Comparison of ENCODE assay signal across 22 mouse cellular contexts in the genomic region with DNA sequence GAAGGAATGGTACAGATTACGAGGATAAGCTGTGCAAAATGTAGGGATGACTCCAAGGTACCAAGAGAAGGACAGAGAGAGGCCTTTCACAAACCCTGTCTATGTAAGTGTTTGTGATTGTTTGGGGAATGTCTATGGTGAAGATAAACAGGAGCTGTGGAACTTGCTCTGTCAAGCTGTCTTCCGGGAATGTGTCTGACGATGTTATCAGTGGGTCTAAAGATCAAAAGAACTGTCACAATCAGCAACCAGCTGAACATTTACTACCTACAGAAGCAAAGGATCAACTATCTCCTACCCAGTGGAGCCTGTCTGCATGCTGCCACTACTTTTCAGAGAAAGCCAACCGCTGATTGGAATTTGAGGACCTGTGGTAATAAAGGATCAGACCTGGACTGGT.
DNase-seq lines count a peak whose midpoint lies in the region; ATAC-seq and TF ChIP-seq lines count a peak whose summit lies in the region.
"Had no signal": no experiment of that assay in that cellular context is flagged by ENCODE, and none has a peak within 500 bp of the region (broad histone marks: within the 10 kb centered on the region; RNA-seq: fewer than 3 reads in every experiment).

No protein-coding gene starts in this region.

- no peak overlapping the region for H3K9ac ChIP-seq in liver, embryonic 12.5 days
- no peak overlapping the region for H3K9ac ChIP-seq in liver, embryonic 11.5 days (ENCODE audit: low read depth, low read length)
- no peak overlapping the region for H3K9ac ChIP-seq in intestine, embryonic 15.5 days
- H3K9ac ChIP-seq in intestine, postnatal 0 days (ENCODE audit: low read depth, low read length) = no peak overlapping the region
- no peak overlapping the region for H3K9ac ChIP-seq in liver, embryonic 16.5 days (ENCODE audit: low read depth, low read length)
- H3K9ac ChIP-seq in hindbrain, embryonic 11.5 days (ENCODE audit: low read depth, low read length) = no peak overlapping the region
- H3K9ac ChIP-seq: embryonic facial prominence, embryonic 15.5 days; heart, embryonic 15.5 days; hindbrain, embryonic 14.5 days had no signal

- ATAC-seq in liver, embryonic 12.5 days = peak; percentile 57
- no peak for ATAC-seq in liver, embryonic 11.5 days (replicated peaks; ENCODE audit: low FRiP score)
- ATAC-seq in intestine, embryonic 15.5 days = peak; percentile 47; the same call in 1 of the 2 replicates
- ATAC-seq in intestine, postnatal 0 days = peak; percentile 95
- peak; percentile 87 for ATAC-seq in liver, embryonic 16.5 days (ENCODE audit: low read depth)
- no peak for ATAC-seq in hindbrain, embryonic 11.5 days (ENCODE audit: low FRiP score)
- ATAC-seq: forebrain, embryonic 14.5 days had no signal

- H3K27ac ChIP-seq in liver, embryonic 12.5 days = no peak overlapping the region
- H3K27ac ChIP-seq in liver, embryonic 11.5 days (ENCODE audit: low read depth, low read length) = no peak overlapping the region
- H3K27ac ChIP-seq in intestine, embryonic 15.5 days = no peak overlapping the region
- peak overlapping the region; percentile 21; the same call in 1 of the 2 replicates for H3K27ac ChIP-seq in intestine, postnatal 0 days (ENCODE audit: low read depth, low read length)
- H3K27ac ChIP-seq in liver, embryonic 16.5 days (ENCODE audit: low read length) = peak overlapping the region; percentile 13; the same call in 1 of the 2 replicates
- no peak overlapping the region for H3K27ac ChIP-seq in hindbrain, embryonic 11.5 days (ENCODE audit: low read depth, low read length)
- H3K27ac ChIP-seq: embryonic facial prominence, embryonic 15.5 days; forebrain, embryonic 10.5 days; heart, embryonic 15.5 days; hindbrain, embryonic 14.5 days had no signal

- TF ChIP-seq CTCF in intestine, postnatal 0 days (IDR thresholded peaks at IDR 0.05; ENCODE audit: low read depth) = no peak

- no peak for DNase-seq in liver, embryonic 11.5 days (ENCODE audit: low spot score)
- no peak for DNase-seq in hindbrain, embryonic 11.5 days (ENCODE audit: low spot score)
- no peak for DNase-seq in B cell, adult 2 months
- DNase-seq in natural killer cell, adult 2 months (ENCODE audit: low spot score in 2 of 2) = no peak
- DNase-seq: adrenal gland, adult 2 months; adrenal gland, postnatal 25 days; cerebellum, adult 18-20 months; cerebellum, postnatal 10 days; embryo, embryonic 11 days; gastrocnemius, postnatal 36 days; heart, adult 11 months; heart, postnatal 14 days had no signal

- H3K27me3 ChIP-seq in liver, embryonic 12.5 days (replicated peaks) = no peaks in the 10 kb centered on the region
- H3K27me3 ChIP-seq in liver, embryonic 11.5 days (replicated peaks; ENCODE audit: control insufficient read depth, insufficient read depth, low read length) = no peaks in the 10 kb centered on the region
- H3K27me3 ChIP-seq in intestine, embryonic 15.5 days (replicated peaks) = no peaks in the 10 kb centered on the region
- H3K27me3 ChIP-seq in intestine, postnatal 0 days (replicated peaks; ENCODE audit: control insufficient read depth, insufficient read depth, low read length) = no peaks in the 10 kb centered on the region
- H3K27me3 ChIP-seq in liver, embryonic 16.5 days (ENCODE audit: control insufficient read depth, insufficient read depth, low read depth, low read length) = no peaks in the 10 kb centered on the region
- H3K27me3 ChIP-seq in hindbrain, embryonic 11.5 days (ENCODE audit: control insufficient read depth, insufficient read depth, low read length) = no peaks in the 10 kb centered on the region
- H3K27me3 ChIP-seq: embryonic facial prominence, embryonic 15.5 days; heart, embryonic 15.5 days had no signal

- 48% methylated on average over 4 of the region's 4 CpGs for WGBS in liver, embryonic 12.5 days (ENCODE audit: insufficient replicate concordance)
- WGBS in liver, embryonic 11.5 days = 40% methylated on average over 4 of the region's 4 CpGs
- WGBS in intestine, embryonic 15.5 days = 38% methylated on average over 4 of the region's 4 CpGs
- 33% methylated on average over 4 of the region's 4 CpGs for WGBS in intestine, postnatal 0 days
- WGBS in liver, embryonic 16.5 days (ENCODE audit: insufficient replicate concordance) = 32% methylated on average over 4 of the region's 4 CpGs
- 68% methylated on average over 4 of the region's 4 CpGs for WGBS in hindbrain, embryonic 11.5 days

- H3K4me3 ChIP-seq in liver, embryonic 12.5 days = no peak overlapping the region
- H3K4me3 ChIP-seq in liver, embryonic 11.5 days (ENCODE audit: low read depth, low read length) = no peak overlapping the region
- H3K4me3 ChIP-seq in intestine, embryonic 15.5 days (replicated peaks) = no peak overlapping the region
- no peak overlapping the region for H3K4me3 ChIP-seq in intestine, postnatal 0 days (ENCODE audit: low read depth, low read length)
- no peak overlapping the region for H3K4me3 ChIP-seq in liver, embryonic 16.5 days (ENCODE audit: low read depth, low read length)
- H3K4me3 ChIP-seq in hindbrain, embryonic 11.5 days (ENCODE audit: low read depth, low read length) = no peak overlapping the region
- H3K4me3 ChIP-seq: embryonic facial prominence, embryonic 15.5 days; erythroblast, embryonic 14.5 days; forebrain, embryonic 10.5 days; heart, embryonic 15.5 days had no signal

- no peaks in the 10 kb centered on the region for H3K9me3 ChIP-seq in liver, embryonic 12.5 days (replicated peaks)
- no peaks in the 10 kb centered on the region for H3K9me3 ChIP-seq in liver, embryonic 11.5 days (ENCODE audit: control insufficient read depth, low read length)
- no peaks in the 10 kb centered on the region for H3K9me3 ChIP-seq in intestine, embryonic 15.5 days
- H3K9me3 ChIP-seq in intestine, postnatal 0 days (ENCODE audit: control insufficient read depth) = no peaks in the 10 kb centered on the region
- no peaks in the 10 kb centered on the region for H3K9me3 ChIP-seq in liver, embryonic 16.5 days (replicated peaks; ENCODE audit: control insufficient read depth, low read length)
- H3K9me3 ChIP-seq in hindbrain, embryonic 11.5 days (ENCODE audit: control insufficient read depth, low read length) = no peaks in the 10 kb centered on the region
- H3K9me3 ChIP-seq: embryonic facial prominence, embryonic 15.5 days; forebrain, embryonic 10.5 days; heart, embryonic 15.5 days had no signal

- no peaks in the 10 kb centered on the region for H3K4me1 ChIP-seq in liver, embryonic 12.5 days
- H3K4me1 ChIP-seq in liver, embryonic 11.5 days (replicated peaks; ENCODE audit: control insufficient read depth, insufficient read depth, low read length) = no peaks in the 10 kb centered on the region
- no peaks in the 10 kb centered on the region for H3K4me1 ChIP-seq in intestine, embryonic 15.5 days (replicated peaks)
- H3K4me1 ChIP-seq in intestine, postnatal 0 days (replicated peaks; ENCODE audit: control insufficient read depth, insufficient read depth, low read length) = no peaks in the 10 kb centered on the region
- H3K4me1 ChIP-seq in liver, embryonic 16.5 days (ENCODE audit: control insufficient read depth, low read depth, low read length) = no peaks in the 10 kb centered on the region; the same call in 1 of the 2 replicates
- H3K4me1 ChIP-seq in hindbrain, embryonic 11.5 days (replicated peaks; ENCODE audit: control insufficient read depth, insufficient read depth, low read length) = no peaks in the 10 kb centered on the region
- H3K4me1 ChIP-seq: embryonic facial prominence, embryonic 15.5 days had no signal

- no peak overlapping the region for H3K4me2 ChIP-seq in liver, embryonic 12.5 days
- no peak overlapping the region for H3K4me2 ChIP-seq in liver, embryonic 11.5 days
- H3K4me2 ChIP-seq in intestine, embryonic 15.5 days (replicated peaks) = no peak overlapping the region
- H3K4me2 ChIP-seq in intestine, postnatal 0 days (replicated peaks; ENCODE audit: low read depth) = no peak overlapping the region
- H3K4me2 ChIP-seq in liver, embryonic 16.5 days (ENCODE audit: low read depth, low read length) = no peak overlapping the region
- H3K4me2 ChIP-seq in hindbrain, embryonic 11.5 days (replicated peaks; ENCODE audit: low read depth, low read length) = no peak overlapping the region
- H3K4me2 ChIP-seq: embryonic facial prominence, embryonic 15.5 days; heart, embryonic 15.5 days; hindbrain, embryonic 14.5 days had no signal

- H3K36me3 ChIP-seq in liver, embryonic 12.5 days = no peaks in the 10 kb centered on the region
- H3K36me3 ChIP-seq in liver, embryonic 11.5 days (ENCODE audit: control insufficient read depth, insufficient read depth, low read length) = no peaks in the 10 kb centered on the region
- no peaks in the 10 kb centered on the region for H3K36me3 ChIP-seq in intestine, embryonic 15.5 days
- no peaks in the 10 kb centered on the region for H3K36me3 ChIP-seq in intestine, postnatal 0 days (ENCODE audit: control insufficient read depth, insufficient read depth)
- H3K36me3 ChIP-seq in liver, embryonic 16.5 days (ENCODE audit: control insufficient read depth, insufficient read depth) = no peaks in the 10 kb centered on the region
- H3K36me3 ChIP-seq in hindbrain, embryonic 11.5 days (ENCODE audit: control insufficient read depth, insufficient read depth, low read length) = no peaks in the 10 kb centered on the region
- H3K36me3 ChIP-seq: embryonic facial prominence, embryonic 15.5 days; forebrain, embryonic 10.5 days; heart, embryonic 15.5 days had no signal

Comparison
In these comparisons a context has a peak if more than half of its experiments do, and no peak if none do; other contexts are left out.
1. ATAC-seq: peak in liver, embryonic 12.5 days (single experiment), intestine, embryonic 15.5 days (single experiment), intestine, postnatal 0 days (single experiment) and liver, embryonic 16.5 days (single experiment); none in liver, embryonic 11.5 days (single experiment) and hindbrain, embryonic 11.5 days (single experiment).
2. H3K27ac ChIP-seq: peak in intestine, postnatal 0 days (single experiment) and liver, embryonic 16.5 days (single experiment); none in liver, embryonic 12.5 days (single experiment), liver, embryonic 11.5 days (single experiment), intestine, embryonic 15.5 days (single experiment) and hindbrain, embryonic 11.5 days (single experiment).